Mouse (Mus musculus) brain, embryonic 14.5 days (tissue): ENCODE results near the gene Smco4.

ENCODE experiments used
- CTCF ChIP-seq: fragments of 200-500 bp; IDR thresholded peaks from 2 replicates; pipeline ENCODE4 v1.5.1; 2012; ENCODE audit warnings: inconsistent platforms, mild to moderate bottlenecking, moderate library complexity, borderline replicate concordance; ENCODE audit not compliant: insufficient read depth, insufficient read length; ENCODE audit errors: extremely low read depth
- POLR2A ChIP-seq: fragments of 200-500 bp; IDR thresholded peaks from 2 replicates; pipeline ENCODE4 v1.6.1; 2012; ENCODE audit warnings: mild to moderate bottlenecking, inconsistent platforms, borderline replicate concordance; ENCODE audit not compliant: poor library complexity, insufficient read depth, insufficient read length, severe bottlenecking; ENCODE audit errors: extremely low read depth

DNA sequence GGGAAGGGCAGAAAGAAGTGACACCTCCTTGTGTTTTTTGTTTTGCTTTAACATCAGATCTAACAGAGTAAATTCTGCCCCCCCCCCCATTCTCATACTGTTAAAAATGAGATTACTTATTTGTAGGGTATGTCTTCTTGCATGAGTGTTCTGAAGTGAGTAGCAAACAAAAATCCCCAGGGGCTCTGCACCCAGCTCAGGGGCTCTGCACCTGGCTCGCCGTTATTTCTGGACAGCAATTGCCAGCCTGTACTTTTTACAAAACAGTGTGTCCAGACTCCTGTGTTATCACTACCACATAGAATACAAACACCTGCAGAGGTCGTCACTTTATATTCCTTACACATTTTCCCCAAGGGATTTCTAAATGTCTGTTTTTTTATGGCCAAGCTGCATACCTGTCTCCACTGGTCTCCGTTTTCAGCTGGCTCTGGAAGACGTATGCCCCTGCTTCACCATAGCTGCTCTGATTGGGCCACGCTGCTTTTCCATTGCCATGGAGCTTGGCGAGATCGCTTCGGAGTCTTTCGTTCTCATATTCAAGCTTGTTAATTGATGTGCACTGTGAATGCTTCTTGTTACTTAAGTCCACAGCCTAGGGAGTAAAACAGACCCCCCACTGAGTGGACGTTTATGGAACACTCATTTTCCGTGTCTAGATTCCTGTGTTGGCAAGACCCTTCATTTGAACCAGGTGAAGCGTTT, 81.7 kb downstream of the Smco4 start:
- TF ChIP-seq CTCF, result no peak
- TF ChIP-seq POLR2A, result no peak
